Mouse (Mus musculus): ENCODE data around the gene Nr2c1. TPM values are rescaled to one million over a fixed set of nuclear protein-coding genes. Genes with fewer than 3 reads are reported as not detected.

The Nr2c1 gene
- total RNA-seq, 4 experiments from 2014 or later: 12.7 to 17.0 (median 14.6) TPM

- no peak for DNase-seq
Observed at GRCm38 (mm10) chr10:94140227-94140931, 7.4 kb upstream of the Nr2c1 start.

GRCm38 (mm10) chr10:94142427-94142826, 5.4 kb upstream of the Nr2c1 start:
- no peak for DNase-seq

GRCm38 (mm10) chr10:94144581-94144980, 3.2 kb upstream of the Nr2c1 start:
- DNase-seq: no peak

DNA sequence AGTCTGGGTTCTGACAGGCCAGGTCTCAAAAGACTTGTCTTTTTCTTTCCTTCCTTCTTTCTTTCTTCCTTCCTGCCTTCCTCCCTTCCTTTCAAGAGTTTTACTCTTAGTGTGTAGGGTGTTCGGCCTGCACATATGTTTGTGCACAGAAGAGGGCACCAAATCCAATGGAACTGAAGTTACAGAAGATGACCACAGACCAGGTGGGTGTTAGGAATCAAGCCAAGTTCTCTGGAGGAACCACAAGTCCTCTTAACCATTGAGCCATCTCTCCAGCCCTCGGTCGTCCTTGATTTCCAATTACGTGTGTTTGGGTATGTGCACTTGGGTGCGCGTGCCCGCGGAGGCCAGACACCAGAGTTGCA, 450 bp upstream of the Nr2c1 start:
- no peak for DNase-seq

GRCm38 (mm10) chr10:94151488-94151887, 3.7 kb downstream of the Nr2c1 start:
- no peak for DNase-seq

DNA sequence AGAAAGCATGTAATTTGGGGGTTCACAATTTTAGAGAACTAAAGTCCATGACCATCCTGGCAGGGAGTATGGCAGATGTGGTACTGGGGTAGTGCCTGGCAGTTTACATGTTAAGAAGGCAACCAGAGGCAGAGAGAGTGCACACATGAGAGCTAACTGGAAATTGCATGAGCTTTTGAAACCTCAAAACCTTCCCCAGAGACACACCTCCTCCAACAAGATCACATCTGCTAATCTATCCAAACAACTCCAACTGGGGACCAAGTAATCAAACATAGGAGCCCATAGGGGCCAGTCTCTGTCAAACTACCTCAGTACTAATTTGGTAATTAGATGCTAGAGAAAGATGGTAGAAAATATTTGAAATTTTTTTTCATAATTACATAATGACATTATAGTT, 6.0 kb downstream of the Nr2c1 start:
- no peak for DNase-seq

GRCm38 (mm10) chr10:94158962-94159361, 11.1 kb downstream of the Nr2c1 start:
- no peak for DNase-seq

DNA sequence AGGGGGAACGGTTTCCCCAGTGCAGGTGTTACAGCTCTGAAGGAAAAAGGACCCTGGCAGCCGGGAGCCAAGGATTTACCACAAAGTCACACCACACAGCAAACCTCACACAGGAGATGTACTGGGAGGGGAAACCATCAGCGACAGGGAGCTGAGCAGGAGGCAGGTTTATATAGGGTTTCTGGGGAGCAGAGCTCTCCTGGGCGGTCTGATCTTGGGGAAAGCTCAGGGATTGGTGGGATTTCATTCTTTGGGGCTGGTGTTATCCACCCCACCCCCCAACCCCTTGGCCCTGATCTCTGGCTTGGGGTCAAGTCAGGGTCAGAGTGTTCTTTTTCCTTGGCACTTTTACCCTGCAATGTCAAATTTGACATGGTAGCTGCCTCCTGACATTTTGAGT, 11.6 kb downstream of the Nr2c1 start:
- DNase-seq: no peak

DNA sequence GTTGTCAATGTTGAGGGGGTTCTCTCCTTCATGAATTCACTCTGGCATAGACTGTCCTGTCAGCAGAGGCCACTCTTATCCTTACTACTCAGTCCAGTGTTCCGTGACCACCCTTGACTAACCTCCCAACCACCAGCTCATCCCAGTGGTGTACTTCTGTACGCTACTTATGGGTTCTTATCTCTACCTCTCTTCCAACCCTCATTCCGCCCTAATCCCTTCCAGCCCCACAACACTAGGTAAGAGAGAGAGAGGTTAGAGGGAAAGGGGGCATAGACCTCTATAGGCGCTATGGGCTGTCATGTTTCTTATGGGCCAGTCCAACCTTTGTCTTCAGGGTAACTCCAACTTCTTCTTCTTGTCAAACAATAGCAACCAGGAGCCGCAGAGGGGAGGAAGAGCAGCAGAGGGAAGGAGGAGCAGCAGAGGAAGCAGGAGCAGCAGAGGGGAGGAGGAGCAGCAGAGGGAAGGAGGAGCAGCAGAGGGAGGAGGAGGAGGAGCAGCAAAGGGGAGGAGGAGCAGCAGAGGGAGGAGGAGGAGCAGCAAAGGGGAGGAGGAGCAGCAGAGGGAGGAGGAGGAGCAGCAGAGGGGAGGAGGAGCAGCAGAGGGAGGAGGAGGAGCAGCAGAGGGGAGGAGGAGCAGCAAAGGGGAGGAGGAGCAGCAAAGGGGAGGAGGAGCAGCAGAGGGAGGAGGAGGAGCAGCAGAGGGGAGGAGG, 13.4 kb downstream of the Nr2c1 start:
- DNase-seq: no peak

DNA sequence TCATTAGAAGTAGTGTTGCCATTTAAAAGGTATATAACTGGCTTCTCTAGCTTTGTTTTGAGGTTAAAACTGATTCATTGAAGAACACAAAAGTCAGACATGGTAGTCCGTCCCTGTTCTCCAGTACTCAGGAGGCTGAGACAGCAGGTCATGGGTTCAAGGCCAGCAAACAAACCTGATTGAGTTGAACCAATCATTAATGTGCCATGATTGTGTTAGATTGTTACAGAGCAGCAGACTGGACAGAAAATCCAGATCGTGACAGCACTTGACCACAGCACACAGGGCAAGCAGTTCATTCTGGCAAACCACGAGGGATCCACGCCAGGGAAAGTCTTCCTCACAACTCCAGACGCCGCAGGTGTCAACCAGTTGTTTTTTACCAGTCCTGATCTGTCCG, 14.2 kb downstream of the Nr2c1 start:
- DNase-seq: no peak

- DNase-seq: no peak
Observed at GRCm38 (mm10) chr10:94164104-94164845, 16.5 kb downstream of the Nr2c1 start.

GRCm38 (mm10) chr10:94165426-94165825, 17.6 kb downstream of the Nr2c1 start:
- DNase-seq: no peak

DNA sequence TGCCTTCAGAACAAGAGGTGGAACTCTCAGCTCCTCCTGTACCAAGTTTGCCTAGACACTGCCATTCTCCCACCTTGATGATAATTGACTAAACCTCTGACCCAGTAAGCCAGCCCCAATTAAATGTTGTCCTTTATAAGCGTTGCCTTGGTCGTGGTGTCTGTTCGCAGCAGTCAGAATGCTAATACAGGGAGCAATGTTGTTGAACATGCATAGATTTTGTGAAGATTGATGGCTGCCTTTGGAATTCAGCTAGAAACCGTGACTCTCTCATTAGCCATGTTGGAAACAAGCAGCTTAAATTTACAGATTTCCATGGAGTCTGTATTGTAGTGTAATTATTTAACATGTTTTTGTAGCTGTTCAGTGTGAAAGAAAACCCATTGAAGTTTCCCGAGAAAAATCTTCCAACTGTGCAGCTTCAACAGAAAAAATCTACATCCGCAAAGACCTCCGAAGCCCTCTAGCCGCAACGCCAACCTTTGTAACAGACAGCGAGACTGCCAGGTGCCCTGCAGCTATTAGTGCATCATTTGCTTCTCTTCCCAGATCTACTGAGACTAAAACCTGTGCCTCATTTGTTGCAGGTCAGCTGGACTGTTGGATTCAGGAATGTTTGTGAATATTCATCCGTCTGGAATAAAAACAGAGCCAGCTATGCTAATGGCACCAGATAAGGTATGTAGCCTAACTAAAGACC, 19.4 kb downstream of the Nr2c1 start:
- DNase-seq: no peak

- no peak for DNase-seq
Observed at GRCm38 (mm10) chr10:94171440-94172130, 23.8 kb downstream of the Nr2c1 start.

DNA sequence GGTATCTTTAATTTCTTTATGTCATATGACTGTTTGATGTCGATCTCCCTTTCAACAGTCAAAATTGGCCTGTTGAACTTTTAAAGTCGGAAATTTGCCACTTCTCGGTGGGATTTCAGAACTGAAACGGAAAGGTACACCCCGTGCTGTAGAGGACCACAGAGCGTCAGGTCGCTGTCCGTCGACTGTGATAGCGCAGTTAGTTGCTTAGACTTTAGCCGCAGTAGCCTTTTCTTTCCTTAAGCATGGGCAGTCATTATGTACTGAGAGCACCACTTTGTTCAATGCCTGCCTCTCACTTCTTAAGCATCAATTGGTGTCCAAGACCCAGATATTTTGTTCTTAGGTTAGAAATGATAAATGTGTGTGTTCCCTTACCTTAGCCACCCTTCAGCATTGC, 24.3 kb downstream of the Nr2c1 start:
- no peak for DNase-seq

DNA sequence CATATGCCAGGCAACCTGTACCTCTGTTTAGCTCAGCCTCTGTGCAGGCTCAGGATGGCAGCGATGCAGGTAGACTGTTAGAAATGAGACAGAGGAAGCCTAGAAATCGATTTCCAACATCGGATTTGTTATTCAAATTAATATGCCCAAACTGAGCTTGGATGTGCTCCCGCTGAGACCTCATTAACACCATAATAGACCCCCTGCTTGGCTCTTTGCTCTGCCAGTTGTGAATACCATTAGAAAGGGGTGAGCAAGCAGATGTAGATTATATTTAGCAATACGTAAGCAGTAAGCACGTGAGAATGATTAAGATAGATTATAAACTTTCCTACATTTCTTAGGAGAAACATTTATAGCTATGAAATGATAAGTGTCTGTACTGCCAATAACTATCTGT, 24.9 kb downstream of the Nr2c1 start:
- no peak for DNase-seq

GRCm38 (mm10) chr10:94174652-94175051, 26.8 kb downstream of the Nr2c1 start:
- peak; percentile 48 for DNase-seq

GRCm38 (mm10) chr10:94183199-94183598, 35.4 kb downstream of the Nr2c1 start:
- no peak for DNase-seq

DNA sequence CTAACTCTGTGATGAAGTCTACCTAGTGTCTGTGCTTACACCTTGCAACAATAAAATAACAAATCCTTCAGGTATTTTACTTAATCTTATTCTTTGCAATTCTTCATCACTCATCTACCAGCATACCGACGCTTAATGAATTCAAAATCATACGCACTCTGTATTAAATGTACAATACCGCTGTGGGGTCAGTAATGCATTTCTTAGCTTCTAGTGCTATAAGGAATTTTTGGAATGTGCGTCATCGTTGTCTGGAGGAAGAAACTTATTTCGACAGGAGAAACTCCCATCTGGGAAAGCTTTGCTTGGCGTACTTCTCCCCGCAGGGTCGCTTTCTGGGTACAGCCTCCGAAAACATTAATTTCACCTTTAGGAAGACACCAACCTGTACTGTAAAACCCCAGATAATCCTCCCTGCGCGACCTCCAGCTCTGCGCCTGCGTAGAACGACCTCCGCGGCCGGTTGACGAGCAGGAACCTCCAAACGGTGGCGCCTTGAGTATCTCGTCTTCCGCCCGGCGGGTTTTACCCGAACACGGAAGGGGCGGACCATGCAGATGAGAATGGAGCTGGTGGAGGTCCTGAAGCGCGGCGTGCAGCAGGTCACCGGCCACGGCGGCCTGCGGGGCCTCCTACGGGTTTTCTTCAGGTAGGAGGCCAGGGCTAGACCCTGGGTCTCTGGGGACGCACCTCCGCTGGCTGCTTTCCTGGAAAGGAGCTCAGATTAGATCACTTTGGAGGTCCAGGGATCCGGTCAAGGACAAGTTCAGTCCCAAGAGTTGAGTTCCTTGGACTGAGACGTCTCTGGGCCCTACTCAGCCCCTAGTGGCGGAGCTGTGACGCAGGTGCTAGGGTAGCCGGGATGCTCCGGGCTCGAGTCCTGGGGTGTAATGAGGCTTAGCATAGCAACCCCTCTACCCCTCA, 50.9 kb downstream of the Nr2c1 start, which contains the start of gene Ndufa12:
Gene Ndufa12, plus strand, starts transcription at position 239 of the 924 bp plus-strand sequence.
- DNase-seq: peak; percentile 92

- DNase-seq: no peak
Observed at GRCm38 (mm10) chr10:94204973-94205372, 57.1 kb downstream of the Nr2c1 start.
